Mouse (Mus musculus): ENCODE measurements at regions not wholly inside any gene's neighbourhood (a gene's known extent, or its start where the extent isn't known, plus 50 kb on each side); places are given as distances from the start of the nearest gene placed in this dataset.

GRCm38 (mm10) chr14:17234898-17235297 lies 415.9 kb upstream of the Rarb start:
- no peak for DNase-seq

GRCm38 (mm10) chr14:17211502-17211901 lies 392.5 kb upstream of the Rarb start:
- DNase-seq, result peak in 1 of 2 experiments; percentile 1

- no peak for DNase-seq
Observed at GRCm38 (mm10) chr14:17205691-17206090, 386.7 kb upstream of the Rarb start.

GRCm38 (mm10) chr14:17203251-17204015 lies 384.5 kb upstream of the Rarb start:
- no peak for DNase-seq

- no peak for DNase-seq
Observed at GRCm38 (mm10) chr14:17192953-17193352, 374.0 kb upstream of the Rarb start.

- no peak for DNase-seq
Observed at GRCm38 (mm10) chr14:17173218-17173617, 354.3 kb upstream of the Rarb start.

- DNase-seq, result peak; percentile 83 to 86
Observed at GRCm38 (mm10) chr14:17172330-17173110, 353.6 kb upstream of the Rarb start.

GRCm38 (mm10) chr14:17171896-17172295 lies 352.9 kb upstream of the Rarb start:
- no peak for DNase-seq

- no peak for DNase-seq
Observed at GRCm38 (mm10) chr14:17158324-17158723, 339.4 kb upstream of the Rarb start.

GRCm38 (mm10) chr14:17156402-17156954 lies 337.5 kb upstream of the Rarb start:
- DNase-seq, result no peak

GRCm38 (mm10) chr14:17120679-17121078 lies 301.7 kb upstream of the Rarb start:
- DNase-seq, result no peak

- DNase-seq, result no peak
Observed at GRCm38 (mm10) chr14:17106668-17107067, 287.7 kb upstream of the Rarb start.

GRCm38 (mm10) chr14:17102486-17102885 lies 283.5 kb upstream of the Rarb start:
- DNase-seq, result no peak

- no peak for DNase-seq
Observed at GRCm38 (mm10) chr14:17090573-17090937, 271.6 kb upstream of the Rarb start.

GRCm38 (mm10) chr14:17089640-17090572 lies 270.9 kb upstream of the Rarb start:
- no peak for DNase-seq

- DNase-seq, result no peak
Observed at GRCm38 (mm10) chr14:17089089-17089634, 270.2 kb upstream of the Rarb start.

- no peak for DNase-seq
Observed at GRCm38 (mm10) chr14:17087828-17088227, 268.9 kb upstream of the Rarb start.

GRCm38 (mm10) chr14:17083907-17084306 lies 265.0 kb upstream of the Rarb start:
- no peak for DNase-seq

- no peak for DNase-seq
Observed at GRCm38 (mm10) chr14:17081904-17082303, 262.9 kb upstream of the Rarb start.

GRCm38 (mm10) chr14:17079513-17079912 lies 260.6 kb upstream of the Rarb start:
- no peak for DNase-seq

- no peak for DNase-seq
Observed at GRCm38 (mm10) chr14:17061358-17061757, 242.4 kb upstream of the Rarb start.

GRCm38 (mm10) chr14:17058438-17058837 lies 239.5 kb upstream of the Rarb start:
- no peak for DNase-seq

Measured in adrenal gland, postnatal 36 days (tissue).